Mouse (Mus musculus) CH12.LX (cell line): Measurements from ENCODE around the gene Pbdc1. TPM values are rescaled to one million over a fixed set of nuclear protein-coding genes. Genes with fewer than 3 reads are reported as not detected.

ENCODE experiments used
- DNase-seq: peaks from one replicate; pipeline ENCODE4 v3.0.0-alpha.2; 2013; ENCODE audit errors: extremely low read depth
- H3K27ac ChIP-seq: 2 replicates; pipeline ENCODE4 v1.5.1; 2012; ENCODE audit warnings: low read depth, mild to moderate bottlenecking, control low read depth, moderate library complexity; ENCODE audit not compliant: insufficient read depth
- H3K27me3 ChIP-seq: replicated peaks from 2 replicates; pipeline ENCODE3; 2012; ENCODE audit warnings: inconsistent platforms
- H3K36me3 ChIP-seq, 2 experiments: replicated peaks in 1 of 2; 2 replicates each; pipeline versions ENCODE3 to v1.6.1; 2012; ENCODE audit warnings: inconsistent platforms in 1 of 2, low read length in 1 of 2, mild to moderate bottlenecking in 1 of 2, mixed read lengths in 1 of 2, moderate library complexity in 1 of 2; ENCODE audit not compliant: control insufficient read depth in 1 of 2, insufficient read depth in 1 of 2
- H3K4me1 ChIP-seq, 2 experiments: 2 replicates each; pipeline ENCODE4 v1.6.1; 2012; ENCODE audit warnings: inconsistent platforms in 1 of 2, moderate library complexity in 1 of 2; ENCODE audit not compliant: insufficient read depth in 2 of 2, control insufficient read depth in 1 of 2
- H3K4me2 ChIP-seq: 2 replicates; pipeline ENCODE4 v1.6.1; 2012; ENCODE audit warnings: low read depth, mild to moderate bottlenecking, control low read depth; ENCODE audit not compliant: poor library complexity, insufficient read depth, severe bottlenecking
- H3K4me3 ChIP-seq, 3 experiments: fragments of 150-350 bp in 1 of 3; sonication (generic) in 1 of 3; replicated peaks in 1 of 3; 2 replicates each; pipeline versions ENCODE3 to v1.5.1; 2011 to 2012; ENCODE audit warnings: low read depth in 2 of 3, low read length in 2 of 3, mild to moderate bottlenecking in 2 of 3, moderate library complexity in 2 of 3, control low read depth in 1 of 3, improper control_type of control experiment in 1 of 3, inconsistent platforms in 1 of 3, mixed read lengths in 1 of 3; ENCODE audit not compliant: poor library complexity in 1 of 3
- H3K79me2 ChIP-seq: replicated peaks from 2 replicates; pipeline ENCODE4 v1.6.1; 2012; ENCODE audit warnings: mild to moderate bottlenecking, moderate library complexity; ENCODE audit not compliant: control insufficient read depth, poor library complexity, insufficient read depth, severe bottlenecking; ENCODE audit errors: extremely low read depth
- H3K9ac ChIP-seq: 2 replicates; pipeline ENCODE4 v1.6.1; 2012; ENCODE audit warnings: low read depth, mild to moderate bottlenecking, control low read depth, moderate library complexity; ENCODE audit not compliant: insufficient read depth
- H3K9me3 ChIP-seq: replicated peaks from 2 replicates; pipeline ENCODE3; 2012; ENCODE audit warnings: low read length, inconsistent platforms, mixed read lengths
- BHLHE40 ChIP-seq: IDR thresholded peaks from 2 replicates; pipeline ENCODE4 v1.6.1; 2011; ENCODE audit warnings: mild to moderate bottlenecking, low read depth, low read length, improper control_type of control experiment
- ETS1 ChIP-seq: conservative IDR thresholded peaks from 2 replicates; pipeline ENCODE4 v1.6.1; 2012; ENCODE audit warnings: low read depth, mild to moderate bottlenecking, inconsistent platforms, low read length, improper control_type of control experiment, moderate library complexity
- GABPA ChIP-seq: IDR thresholded peaks from 2 replicates; pipeline ENCODE4 v1.6.1; 2012; ENCODE audit warnings: low read depth, low read length, improper control_type of control experiment, inconsistent platforms; ENCODE audit not compliant: insufficient replicate concordance
- JUN ChIP-seq: IDR thresholded peaks from 2 replicates; pipeline ENCODE4 v1.6.1; 2011; ENCODE audit warnings: low read depth, mild to moderate bottlenecking, low read length, improper control_type of control experiment, moderate library complexity; ENCODE audit not compliant: insufficient read depth
- JUND ChIP-seq: conservative IDR thresholded peaks from 2 replicates; pipeline ENCODE4 v1.6.1; 2011; ENCODE audit warnings: low read depth, low read length, improper control_type of control experiment
- MAZ ChIP-seq: IDR thresholded peaks from 2 replicates; pipeline ENCODE4 v1.6.1; 2012; ENCODE audit warnings: low read depth, mild to moderate bottlenecking, inconsistent platforms, low read length, improper control_type of control experiment, moderate library complexity
- MEF2A ChIP-seq: IDR thresholded peaks from 2 replicates; pipeline ENCODE4 v1.6.1; 2014; ENCODE audit warnings: low read depth, mild to moderate bottlenecking, inconsistent platforms, low read length, improper control_type of control experiment, borderline replicate concordance
- NRF1 ChIP-seq: IDR thresholded peaks from 2 replicates; pipeline ENCODE4 v1.6.1; 2014; ENCODE audit warnings: low read depth, mild to moderate bottlenecking, inconsistent platforms, low read length, improper control_type of control experiment, moderate library complexity
- SIN3A ChIP-seq: IDR thresholded peaks from 2 replicates; pipeline ENCODE4 v1.6.1; 2012; ENCODE audit warnings: low read length, improper control_type of control experiment, inconsistent platforms
- UBTF ChIP-seq: IDR thresholded peaks from 2 replicates; pipeline ENCODE4 v1.6.1; 2012; ENCODE audit warnings: low read depth, mild to moderate bottlenecking, inconsistent platforms, low read length, improper control_type of control experiment, moderate library complexity
- USF1 ChIP-seq: IDR thresholded peaks from 2 replicates; pipeline ENCODE4 v1.6.1; 2014; ENCODE audit warnings: low read depth, mild to moderate bottlenecking, inconsistent platforms, low read length, improper control_type of control experiment
- dilution Hi-C: fragments of 300-500 bp; cut with MboI; formaldehyde crosslinking; loops from 2 replicates; pipeline ENCODE4 v1.14.3; 2020; ENCODE audit warnings: low sequenced_read_pairs; ENCODE audit not compliant: extremely low pct_unique_long_range_greater_than_20kb, extremely low pct_ligation_motif_present
- in situ Hi-C: fragments of 300-500 bp; cut with MboI; formaldehyde crosslinking; loops from 3 replicates; pipeline ENCODE4 v1.14.3; 2019; ENCODE audit warnings: low sequenced_read_pairs, low pct_ligation_motif_present, low pct_unique_long_range_greater_than_20kb, mixed read lengths
- polyA plus RNA-seq: library from polyadenylated mRNA; unstranded; fragments of >175 nt; gene quantifications from 2 replicates; pipeline ENCODE4 v1.2.1, GENCODE M21; 2012; ENCODE audit warnings: low read depth; ENCODE audit not compliant: insufficient read length
- total RNA-seq, 2 experiments: library from RNA; depleted of rRNA; stranded (reverse); fragments of 300-350 nt in 1 of 2; fragments of >200 nt in 1 of 2; gene quantifications; 2 replicates each; pipeline ENCODE4 v1.2.3; 2012 to 2014

Pbdc1 gene
- total and polyA plus RNA-seq, 3 experiments, result 30.9 to 59.4 (median 57.1) TPM

- no peak within 1 kb of the TSS for H3K27ac ChIP-seq
- DNase-seq, result peak; percentile 18
- TF ChIP-seq UBTF, result no peak
- TF ChIP-seq NRF1, result peak; percentile 75
- no peak for TF ChIP-seq JUN
- TF ChIP-seq, all 38 proteins: peak for 1
- peaks cover 0 to 6% of the 10 kb centered on the region in 2 experiments for H3K36me3 ChIP-seq
- dilution Hi-C loops (no loop called here), in situ Hi-C loops (no loop called here)
- peak within 1 kb of the TSS; percentile 34 to 75 (median 43) for H3K4me3 ChIP-seq
- H3K9ac ChIP-seq, result no peak within 1 kb of the TSS; the same call in 1 of the 2 replicates
- no peaks in the 10 kb centered on the region for H3K79me2 ChIP-seq
- no peaks in the 10 kb centered on the region for H3K27me3 ChIP-seq
- no peaks in the 10 kb centered on the region for H3K9me3 ChIP-seq
- no peaks in the 10 kb centered on the region for H3K4me1 ChIP-seq
- H3K4me2 ChIP-seq, result peak within 1 kb of the TSS; percentile 53; the same call in 1 of the 2 replicates
Measured at GRCm38 (mm10) chrX:105120275-105121226, 41.0 kb downstream of the Pbdc1 start, which contains the start of gene Magee1. Gene Magee1, plus strand, starts transcription at chrX:105120378.

DNA sequence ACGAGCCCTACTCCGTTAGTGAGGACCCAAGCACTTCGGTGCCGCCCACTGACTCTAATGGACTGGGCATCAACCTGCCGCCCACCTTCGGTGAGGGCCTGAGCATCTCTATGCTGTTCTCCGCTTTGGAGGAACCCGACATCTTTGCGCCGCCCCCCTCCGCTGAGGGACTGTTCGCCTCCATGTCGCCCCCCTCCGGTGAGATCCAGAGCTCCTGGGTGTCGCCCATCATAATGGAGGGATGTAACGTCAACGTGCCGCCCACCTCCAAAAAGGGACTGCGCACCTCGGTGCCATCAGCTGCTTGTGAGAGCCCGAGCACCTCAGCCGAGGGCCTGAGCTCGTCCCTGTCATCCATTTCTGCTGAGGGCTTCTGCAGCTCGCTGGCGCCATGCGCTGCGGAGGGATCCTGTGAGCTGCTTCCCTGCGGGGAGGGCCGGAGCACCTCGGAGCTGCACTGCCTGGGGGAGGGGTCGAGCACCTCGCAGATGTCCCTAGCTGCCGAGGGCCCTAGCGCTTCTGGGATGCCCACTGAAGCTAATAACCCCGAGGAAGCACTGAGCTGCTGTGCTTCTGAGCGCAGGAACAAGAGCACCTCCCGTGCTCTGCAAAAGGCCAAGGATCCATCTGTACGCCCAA lies 41.8 kb downstream of the Pbdc1 start:
- Histone ChIP-seq H3K4me3 (no peak overlapping the region), H3K9me3 (no peaks in the 10 kb centered on the region), H3K36me3 (peaks cover 0 to 6% of the 10 kb centered on the region in 2 experiments), H3K79me2 (no peaks in the 10 kb centered on the region), H3K27me3 (no peaks in the 10 kb centered on the region), H3K4me2 (no peak overlapping the region), H3K4me1 (no peaks in the 10 kb centered on the region), H3K27ac (no peak overlapping the region), H3K9ac (no peak overlapping the region)
- in situ Hi-C loops (no loop called here), dilution Hi-C loops (no loop called here)
- no peak for TF ChIP-seq USF1
- no peak for TF ChIP-seq BHLHE40
- no peak for TF ChIP-seq ETS1
- TF ChIP-seq MAZ, result no peak
- no peak for TF ChIP-seq GABPA
- no peak for TF ChIP-seq JUND
- no peak for TF ChIP-seq NRF1
- TF ChIP-seq MEF2A, result no peak
- no peak for TF ChIP-seq SIN3A
- no peak for DNase-seq
